Mouse (Mus musculus) v-Abl transformed pro-B cells (cell line): ENCODE results near the gene Hist1h2ac.
"Not testable (repeated sequence)": the region's sequence is repeated elsewhere in the genome, so short reads cannot be mapped to it uniquely, and the experiment has no call there.

Source experiments
- in situ Hi-C, 2 experiments: fragments of 400-800 bp; cut with MboI; formaldehyde crosslinking; loops; one replicate each; pipeline ENCODE4 v1.15.1; 2025; ENCODE audit not compliant: unreplicated experiment in 2 of 2

Gene Hist1h2ac

DNA sequence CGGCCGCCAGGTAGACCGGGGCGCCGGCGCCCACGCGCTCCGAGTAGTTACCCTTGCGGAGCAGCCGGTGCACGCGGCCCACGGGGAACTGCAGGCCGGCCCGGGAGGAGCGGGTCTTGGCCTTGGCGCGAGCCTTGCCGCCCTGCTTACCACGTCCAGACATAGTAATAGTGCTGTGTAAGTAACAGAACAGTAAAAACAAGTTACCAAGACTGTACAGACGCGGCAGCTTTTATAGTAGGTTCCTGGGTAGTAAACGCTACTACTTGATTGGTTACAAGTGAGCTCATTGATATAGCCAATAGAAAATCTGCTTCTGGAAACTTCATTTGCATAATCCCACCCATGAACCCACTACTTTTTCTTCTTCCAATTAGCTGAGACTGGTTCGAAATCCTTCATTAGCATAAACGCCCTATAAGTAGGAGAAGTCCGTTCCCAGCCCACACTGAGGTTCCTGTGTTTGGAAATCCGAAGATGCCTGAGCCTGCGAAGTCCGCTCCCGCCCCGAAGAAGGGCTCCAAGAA is at the start of gene Hist1h2ac, which contains the start of gene Hist1h2bc:
Gene Hist1h2ac (minus strand): TSS at position 194 of the 527 bp plus-strand sequence.
Gene Hist1h2bc (plus strand): TSS at position 445 of the 527 bp plus-strand sequence.
- in situ Hi-C loops, result loop anchor here (5.0 to 10.0 kb wide), 3 partner anchors 51 to 1859 kb away; partner anchors contain the start of gene Hist1h1c (in 1 of the 2)

DNA sequence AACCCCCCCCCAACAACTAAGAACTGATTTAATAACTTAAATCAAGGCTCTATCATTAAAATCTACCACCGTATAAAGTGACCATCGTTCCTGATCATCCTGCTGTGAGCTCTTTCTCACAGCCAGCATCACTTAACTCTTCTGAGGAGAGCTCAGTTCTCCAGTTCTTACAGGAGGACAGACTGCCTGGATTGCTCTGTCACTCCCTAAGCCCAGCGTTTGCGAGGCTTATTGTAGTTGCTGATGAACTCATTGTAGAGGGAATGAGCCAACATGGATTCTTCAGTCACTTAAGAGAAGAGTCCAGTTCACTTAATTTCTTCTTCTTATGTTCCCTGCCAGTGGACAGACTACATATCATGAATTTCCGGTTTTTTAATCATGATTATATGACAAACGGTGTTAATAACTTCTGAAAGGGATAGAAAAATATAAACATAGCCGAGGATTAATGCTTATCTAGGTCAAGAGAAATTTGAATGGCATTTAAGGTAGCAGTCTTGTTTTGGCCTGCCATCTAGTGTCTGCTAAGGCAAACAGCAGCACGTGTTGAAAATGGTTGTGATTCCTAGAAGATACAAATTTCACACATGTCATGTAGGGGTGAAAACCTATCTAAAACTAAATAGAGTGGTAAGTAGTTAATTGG is 48.5 kb upstream of the Hist1h2ac start:
- in situ Hi-C loops, result loop anchor here (5.0 to 10.0 kb wide), 3 partner anchors 35 to 107 kb away; partner anchors contain the start of genes Hist1h1e (in 1 of the 2), Hist1h1t (in 1 of the 2), Hist1h2ac (in 1 of the 2) and Hist1h2bc (in 1 of the 2)

GRCm38 (mm10) chr13:23730479-23730878 is 46.7 kb upstream of the Hist1h2ac start:
- in situ Hi-C loops, result loop anchor here (5.0 to 10.0 kb wide), 3 partner anchors 33 to 106 kb away; partner anchors contain the start of genes Hist1h1e (in 1 of the 2), Hist1h1t (in 1 of the 2), Hist1h2ac (in 1 of the 2) and Hist1h2bc (in 1 of the 2)

- in situ Hi-C loops, result loop anchor here (5.0 to 10.0 kb wide), 3 partner anchors 32 to 105 kb away; partner anchors contain the start of genes Hist1h1e (in 1 of the 2), Hist1h1t (in 1 of the 2), Hist1h2ac (in 1 of the 2) and Hist1h2bc (in 1 of the 2)
These were observed 46.0 kb upstream of the Hist1h2ac start for GRCm38 (mm10) chr13:23729706-23730105.

- in situ Hi-C loops, result no loop called here
These were observed 45.4 kb upstream of the Hist1h2ac start for GRCm38 (mm10) chr13:23729192-23729525.

GRCm38 (mm10) chr13:23728472-23729191 is 44.9 kb upstream of the Hist1h2ac start:
- in situ Hi-C loops, result no loop called here

- in situ Hi-C loops, result no loop called here
These were observed 41.5 kb upstream of the Hist1h2ac start for GRCm38 (mm10) chr13:23725213-23725612.

- in situ Hi-C loops, result no loop called here
These were observed 40.5 kb upstream of the Hist1h2ac start for GRCm38 (mm10) chr13:23724239-23724638.

GRCm38 (mm10) chr13:23717593-23718245 is 34.0 kb upstream of the Hist1h2ac start:
- in situ Hi-C loops, result not testable (repeated sequence)

GRCm38 (mm10) chr13:23717176-23717575 is 33.4 kb upstream of the Hist1h2ac start:
- in situ Hi-C loops, result no loop called here

DNA sequence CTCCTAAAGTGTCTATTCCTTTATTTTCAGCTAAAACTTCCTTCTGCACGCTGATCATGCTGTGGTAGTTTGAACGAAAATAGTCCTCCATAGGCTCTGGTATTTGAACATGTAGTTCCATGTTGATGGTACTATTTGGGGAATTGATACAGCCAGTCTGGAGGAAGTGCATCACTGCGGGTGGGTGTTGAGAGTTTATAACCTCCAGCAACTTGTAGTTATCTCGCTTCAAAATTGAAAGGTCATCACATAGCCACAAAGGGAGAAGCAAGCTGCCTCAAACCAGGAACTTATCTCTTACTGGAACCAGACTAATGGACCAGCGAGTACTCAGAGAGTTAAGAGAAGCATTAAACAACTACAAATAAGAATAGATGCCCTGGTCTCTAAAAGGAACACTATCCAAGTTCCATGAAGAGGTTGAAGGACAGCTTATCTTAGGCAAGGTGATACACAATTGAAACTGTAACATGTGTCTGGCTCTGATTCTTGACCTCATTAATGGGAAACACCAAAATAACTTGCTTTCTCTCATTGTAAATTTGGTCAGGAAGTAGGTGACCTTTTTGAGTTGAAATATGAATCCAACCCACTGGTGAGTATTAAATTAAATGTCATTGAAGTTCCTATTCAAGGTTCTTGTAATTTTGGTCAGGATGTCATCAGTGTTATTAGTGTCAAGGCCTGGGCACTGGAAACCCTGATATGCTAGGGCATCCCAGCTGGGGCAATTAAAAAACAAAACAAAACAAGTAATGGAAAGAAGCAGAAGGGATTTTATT is 32.7 kb upstream of the Hist1h2ac start:
- in situ Hi-C loops, result no loop called here

DNA sequence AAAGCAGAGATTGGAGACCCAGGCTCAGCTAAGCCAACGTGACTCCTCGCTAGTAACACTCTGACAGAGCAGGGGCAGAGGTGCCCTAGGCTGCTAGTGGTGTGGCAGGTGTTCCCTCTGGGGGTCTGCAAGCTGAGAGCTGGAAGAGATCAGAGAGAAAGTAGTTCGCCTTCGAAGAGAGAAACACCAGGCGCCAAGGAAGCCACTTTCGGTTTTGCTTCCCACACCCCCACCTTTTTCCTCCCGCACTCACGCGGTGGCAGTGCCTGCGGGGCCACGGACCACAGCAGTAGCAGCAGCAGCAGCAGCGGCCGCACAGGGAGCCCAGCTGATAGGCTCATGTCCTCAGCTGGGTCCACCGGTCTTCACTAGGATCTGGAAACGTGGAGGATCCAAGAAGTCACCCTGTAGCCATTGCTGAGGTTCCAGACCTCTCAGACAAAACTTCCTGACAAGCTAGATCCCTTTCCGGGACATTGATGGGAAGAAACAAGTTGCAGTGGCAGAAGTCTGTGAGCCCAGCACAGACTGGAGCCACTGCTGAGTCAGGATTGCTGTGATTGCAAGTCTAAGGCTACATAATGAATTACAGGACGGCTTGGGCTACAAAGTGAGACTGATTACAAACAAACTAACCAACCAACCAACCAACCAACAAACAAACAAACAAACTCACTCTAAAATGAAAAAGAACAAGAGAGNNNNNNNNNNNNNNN is 26.8 kb upstream of the Hist1h2ac start, which contains the start of gene Hfe:
Gene Hfe (minus strand): TSS at position 481 of the 716 bp plus-strand sequence.
- in situ Hi-C loops, result no loop called here

DNA sequence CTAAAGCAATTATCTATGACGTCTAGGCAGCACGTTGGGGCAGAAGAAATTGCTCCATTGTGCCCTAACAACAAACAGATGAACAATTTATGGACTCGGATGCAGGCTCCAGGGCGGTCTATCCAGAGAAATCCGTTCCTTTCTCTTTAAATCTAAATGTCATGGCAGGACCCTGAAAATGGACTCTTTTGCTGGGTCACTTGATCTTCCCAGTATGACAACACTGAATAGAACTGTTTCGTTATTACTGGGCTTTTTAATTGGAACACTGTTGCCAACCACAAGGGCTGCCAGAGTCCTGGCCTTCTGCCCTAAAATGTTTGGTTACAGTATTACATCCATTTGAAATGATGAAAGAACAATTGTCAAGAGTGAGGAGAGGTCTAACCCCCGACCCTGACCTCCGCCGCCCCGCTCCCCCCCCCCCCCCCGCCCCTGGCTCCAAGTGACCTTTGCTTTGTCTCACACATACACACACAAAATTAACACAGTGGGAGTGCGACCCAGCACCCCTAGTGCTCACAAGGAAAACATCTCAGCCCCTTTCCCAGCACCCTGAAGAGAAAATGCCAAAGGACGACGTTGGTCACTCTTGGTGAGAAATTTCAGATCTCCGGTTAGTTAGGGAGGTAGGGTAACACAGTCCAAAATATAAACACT is 26.1 kb upstream of the Hist1h2ac start:
- in situ Hi-C loops, result no loop called here

DNA sequence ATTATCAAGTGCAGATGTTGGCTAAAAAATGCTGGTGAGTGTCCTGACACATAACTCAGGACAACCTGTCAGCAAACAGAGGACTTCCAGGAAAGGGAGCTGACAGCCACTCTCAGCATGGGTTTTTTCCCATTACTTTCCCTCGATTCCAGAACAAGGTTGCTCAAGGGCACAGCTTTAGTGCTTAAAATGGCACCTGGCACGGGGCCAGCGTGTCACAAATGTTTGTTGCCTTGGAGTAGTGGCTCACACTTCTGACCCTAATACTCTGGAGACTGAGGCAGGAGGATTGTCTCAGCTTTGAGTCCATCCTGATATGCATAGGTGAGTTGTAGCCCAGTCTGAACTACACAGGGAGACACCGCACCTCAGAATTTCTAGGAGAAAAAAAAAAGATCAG is 24.9 kb upstream of the Hist1h2ac start:
- in situ Hi-C loops, result no loop called here

DNA sequence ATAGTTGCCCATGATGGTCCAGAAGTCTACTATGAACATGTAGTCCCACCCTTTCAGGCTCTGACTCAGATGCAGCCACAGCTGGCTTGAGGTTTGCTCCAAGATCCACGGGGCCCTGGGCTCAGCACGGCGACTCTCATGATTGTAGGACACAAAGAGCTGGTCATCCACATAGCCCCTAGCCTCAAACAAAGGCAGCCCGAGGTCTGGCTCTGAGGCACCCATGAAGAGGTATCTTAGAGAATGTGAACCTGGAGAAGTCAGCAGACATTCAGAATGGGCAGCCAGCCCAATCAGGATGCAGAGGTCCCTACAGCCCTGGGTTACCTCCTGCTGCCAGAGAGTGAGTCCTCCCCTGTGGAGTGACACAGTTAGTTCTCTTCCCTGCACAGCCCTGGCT is 24.3 kb upstream of the Hist1h2ac start:
- in situ Hi-C loops, result no loop called here

DNA sequence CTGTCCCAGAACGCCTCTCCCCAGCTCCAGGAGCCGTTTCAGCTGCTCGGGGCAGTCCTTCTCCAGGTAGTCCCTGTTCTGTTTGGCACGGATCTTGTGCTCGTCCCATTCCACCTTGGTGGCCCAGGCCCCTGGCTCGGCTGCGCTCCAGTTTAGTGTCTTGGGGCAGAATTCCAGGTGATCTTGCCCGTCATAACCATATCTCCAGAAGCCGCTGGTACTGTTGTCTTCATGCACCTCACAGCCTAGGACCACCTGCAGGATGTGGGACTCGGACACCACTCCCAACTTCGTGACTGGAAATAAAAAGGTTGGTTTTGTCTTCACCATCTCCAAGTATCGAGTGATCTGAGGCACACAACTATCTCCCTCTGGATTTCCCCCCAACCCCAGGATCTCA is 23.0 kb upstream of the Hist1h2ac start:
- in situ Hi-C loops, result no loop called here

- in situ Hi-C loops, result no loop called here
These were observed 22.1 kb upstream of the Hist1h2ac start for GRCm38 (mm10) chr13:23705751-23706356.

- in situ Hi-C loops, result loop anchor here in 1 of 2 experiments (5.0 kb wide), 1 partner anchor 34 kb away; the partner anchor contains the start of gene Hist1h1c
These were observed 19.1 kb upstream of the Hist1h2ac start for GRCm38 (mm10) chr13:23702801-23703200.
